Mouse (Mus musculus) telencephalon, adult 2 months (tissue): Measurements from ENCODE around the gene Rsbn1.
A peak's percentile ranks its signal among the peaks of the same experiment; 100 is the strongest.

Experiments used
- DNase-seq: peaks from one replicate; pipeline ENCODE4 v3.0.0-alpha.2; 2011; ENCODE audit warnings: low read depth, low spot score

Rsbn1 gene

DNA sequence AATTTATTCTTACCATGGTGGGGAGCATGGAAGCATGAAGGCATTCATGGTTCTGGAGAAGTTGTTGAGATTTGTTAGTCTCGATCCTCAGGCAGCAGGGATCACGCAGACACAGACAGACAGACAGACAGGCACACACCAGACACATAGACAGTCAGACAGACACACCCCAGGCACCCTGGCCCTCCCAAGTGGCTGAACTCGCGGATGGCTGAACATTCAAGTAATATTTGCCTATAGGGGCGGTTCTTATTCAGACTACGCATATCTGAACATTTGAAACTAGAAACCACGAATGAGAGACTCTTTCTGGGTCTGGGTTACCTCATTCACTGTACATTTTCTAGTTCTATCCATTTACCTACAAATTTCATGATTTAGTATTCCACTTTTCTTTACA is 34.7 kb downstream of the Rsbn1 start:
- DNase-seq = no peak

DNA sequence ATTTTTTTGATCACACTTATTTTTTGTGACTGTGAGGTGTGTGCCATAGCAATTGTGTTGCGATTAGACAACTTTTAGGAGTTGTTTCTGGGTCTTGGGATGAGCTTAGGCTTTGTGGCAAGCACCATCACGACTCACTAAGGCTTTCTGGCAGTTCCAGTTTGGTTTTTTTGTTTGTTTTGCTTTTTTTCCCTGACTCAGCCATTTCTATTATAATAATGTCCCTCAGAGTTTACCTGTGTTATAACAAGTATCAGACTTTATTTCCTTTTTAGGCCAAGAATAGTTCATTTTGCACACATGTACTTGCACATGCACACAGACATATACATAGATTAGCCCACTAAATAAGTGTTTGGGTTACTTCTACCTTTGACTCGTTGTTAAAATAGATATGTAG is 46.7 kb downstream of the Rsbn1 start:
- DNase-seq = no peak

DNA sequence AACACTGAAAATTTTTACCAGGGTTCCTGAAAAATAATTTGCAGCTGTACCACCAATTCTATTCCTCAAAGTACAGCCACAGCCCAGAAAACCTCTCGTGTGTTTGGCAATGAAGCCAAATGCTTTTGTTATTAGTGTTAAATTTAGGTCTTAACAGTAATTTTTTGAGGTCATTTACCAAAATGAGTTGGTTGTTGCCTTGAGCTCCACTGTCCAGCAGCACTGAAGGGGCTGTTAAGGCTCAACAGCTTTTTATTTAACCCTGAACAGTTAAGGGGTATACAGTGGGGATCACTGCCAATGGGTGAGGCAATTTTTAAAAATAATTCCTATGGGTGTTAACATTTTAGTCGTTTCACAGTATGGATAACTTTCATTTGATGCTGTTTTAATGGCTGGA is 53.3 kb downstream of the Rsbn1 start:
- DNase-seq = no peak

DNA sequence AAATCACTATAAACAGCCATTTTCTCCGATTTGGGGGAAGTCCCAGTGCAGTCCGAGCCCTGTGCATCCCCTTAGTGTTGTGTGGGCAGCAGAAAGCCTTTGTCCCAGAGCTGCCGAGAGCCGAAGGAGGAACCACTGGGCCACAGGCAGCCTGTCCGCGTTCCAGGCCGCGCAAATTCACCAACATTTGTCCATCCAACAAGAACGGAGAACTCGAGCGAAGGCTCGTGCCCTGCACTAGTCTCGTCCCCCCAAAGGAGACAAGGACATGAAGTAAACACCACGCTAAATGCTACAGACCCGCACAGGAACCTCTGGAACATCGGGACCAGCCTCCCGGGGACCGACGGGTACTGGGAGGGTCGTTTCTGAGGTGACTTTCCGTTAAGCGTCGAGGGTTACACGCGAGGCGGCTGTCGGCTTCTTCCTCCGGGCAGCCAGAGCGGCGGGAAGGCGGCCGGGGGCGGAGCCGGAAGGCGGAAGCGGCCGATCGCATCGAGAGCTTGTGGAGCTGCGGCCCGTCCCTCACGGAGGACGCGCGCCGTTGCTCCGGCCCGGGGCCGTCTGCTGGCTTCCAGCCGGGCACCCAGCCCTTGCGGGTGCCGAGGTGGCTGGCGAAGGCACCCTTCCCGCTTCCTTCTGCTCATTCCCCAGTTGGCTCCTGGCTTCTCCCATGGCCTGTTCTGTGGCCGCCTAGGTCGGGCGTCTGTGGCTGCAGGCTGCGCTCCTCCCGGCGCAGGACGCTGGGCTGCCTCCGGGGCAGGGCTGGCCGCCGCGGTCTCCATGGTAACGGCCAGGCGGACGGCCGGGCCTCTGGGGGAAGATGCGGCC is 54.2 kb downstream of the Rsbn1 start, which contains the start of gene Phtf1:
Phtf1 (plus strand) TSS at position 250 of the 831 bp plus-strand sequence.
- peak; percentile 72 for DNase-seq

DNA sequence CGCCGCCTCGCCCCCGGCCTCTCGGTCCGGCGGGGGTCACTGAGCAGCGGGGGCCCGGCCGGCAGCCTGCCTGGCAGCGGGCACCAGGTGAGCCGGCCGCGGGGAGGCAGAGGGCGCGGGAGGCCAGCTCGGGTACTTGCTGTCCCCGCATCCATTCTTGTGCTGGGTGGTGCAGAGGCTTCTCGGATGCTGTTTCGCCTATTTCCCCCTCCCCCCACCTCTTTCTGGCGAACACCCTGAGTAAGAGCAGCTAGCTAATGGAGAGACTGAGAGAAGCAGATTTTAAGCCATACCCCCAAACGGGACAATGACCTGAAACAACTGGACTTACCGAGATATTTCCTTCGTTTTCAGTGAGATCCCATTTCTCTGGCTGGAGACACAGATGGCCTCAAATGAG is 54.8 kb downstream of the Rsbn1 start:
- peak; percentile 43 for DNase-seq

DNA sequence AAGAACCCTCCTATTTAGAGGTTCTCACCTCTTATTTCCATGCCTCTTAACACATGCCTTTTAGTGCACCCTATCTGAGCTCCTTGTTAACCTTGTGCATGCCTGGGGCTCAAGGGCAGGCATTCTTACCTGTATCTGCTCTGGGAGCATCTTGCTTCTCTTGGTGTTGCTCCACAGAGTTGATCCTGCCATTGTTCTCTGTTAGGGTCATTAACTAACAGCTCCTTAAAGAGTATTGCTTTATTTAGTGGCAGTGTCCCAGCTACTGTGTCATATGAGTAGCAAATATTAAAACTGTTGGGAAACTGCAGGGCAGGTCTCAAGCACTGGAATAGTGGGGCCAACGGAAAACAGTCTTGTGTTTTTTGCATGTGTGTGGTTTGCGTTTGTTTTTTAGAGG is 57.2 kb downstream of the Rsbn1 start:
- DNase-seq = no peak

DNA sequence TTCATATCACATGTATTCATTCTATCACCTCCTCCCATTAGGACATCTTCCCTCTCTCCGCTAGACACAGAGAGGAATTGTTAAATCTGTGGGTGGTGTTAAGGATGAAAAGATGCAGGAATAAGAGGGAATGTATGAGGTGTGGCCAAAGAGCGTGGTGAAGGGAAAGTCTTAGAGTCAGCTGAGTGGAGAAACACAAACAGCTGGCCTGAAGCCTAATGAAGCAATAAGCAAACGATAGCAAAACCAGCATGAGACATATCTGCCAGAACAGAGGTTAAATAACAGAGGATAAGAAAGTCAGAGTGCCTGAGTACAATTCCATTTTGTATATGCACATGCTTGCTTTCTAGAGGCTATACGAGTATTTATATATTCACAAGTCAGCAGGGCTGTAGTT is 70.6 kb downstream of the Rsbn1 start:
- no peak for DNase-seq

DNA sequence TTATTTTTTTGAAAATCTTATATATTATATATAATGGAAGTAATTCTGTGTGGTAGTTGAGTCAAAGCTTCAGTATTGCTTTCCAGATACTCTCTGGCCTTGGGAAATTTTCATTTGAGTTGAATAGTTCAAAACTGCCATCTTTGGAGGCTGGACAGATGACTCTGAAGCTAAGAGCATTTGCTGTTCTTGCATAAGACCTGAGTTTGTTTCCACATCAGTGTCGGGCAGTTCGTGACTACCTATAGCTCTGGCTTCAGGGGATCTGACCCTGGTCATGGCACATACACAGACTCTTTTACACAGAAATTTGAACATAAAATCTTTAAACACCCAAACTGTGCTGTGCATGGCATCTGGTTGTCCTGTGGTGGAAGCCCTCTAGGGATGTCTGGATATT is 71.3 kb downstream of the Rsbn1 start:
- no peak for DNase-seq

DNA sequence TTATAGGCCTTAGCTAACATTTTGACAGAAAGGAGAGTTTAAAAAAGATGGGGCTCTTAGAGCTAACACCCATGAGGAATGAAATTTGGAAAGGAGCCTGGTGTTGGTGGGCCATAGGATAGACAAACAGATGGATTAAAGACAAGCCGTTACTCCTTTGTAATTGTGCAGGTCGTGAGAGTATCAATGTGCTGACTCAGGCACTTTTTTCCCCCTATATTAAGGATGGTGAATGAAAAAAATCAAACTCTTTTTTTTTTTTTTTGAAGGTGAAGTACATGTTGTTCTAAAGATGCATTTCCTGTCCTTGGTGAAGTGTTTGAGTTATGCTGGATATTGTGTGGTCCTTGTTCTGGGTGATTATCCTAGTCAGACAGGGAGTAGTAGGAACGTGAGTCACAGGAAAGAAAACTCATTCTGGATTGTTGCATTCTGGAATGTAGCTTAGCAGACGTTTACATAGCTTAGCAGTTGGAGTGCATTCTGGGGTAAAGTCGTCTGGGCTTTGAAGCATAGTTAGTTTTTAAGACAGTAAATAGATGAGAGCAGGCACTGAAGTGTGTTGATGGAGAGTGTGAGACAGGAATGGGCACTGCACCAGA is 74.0 kb downstream of the Rsbn1 start:
- DNase-seq = no peak

DNA sequence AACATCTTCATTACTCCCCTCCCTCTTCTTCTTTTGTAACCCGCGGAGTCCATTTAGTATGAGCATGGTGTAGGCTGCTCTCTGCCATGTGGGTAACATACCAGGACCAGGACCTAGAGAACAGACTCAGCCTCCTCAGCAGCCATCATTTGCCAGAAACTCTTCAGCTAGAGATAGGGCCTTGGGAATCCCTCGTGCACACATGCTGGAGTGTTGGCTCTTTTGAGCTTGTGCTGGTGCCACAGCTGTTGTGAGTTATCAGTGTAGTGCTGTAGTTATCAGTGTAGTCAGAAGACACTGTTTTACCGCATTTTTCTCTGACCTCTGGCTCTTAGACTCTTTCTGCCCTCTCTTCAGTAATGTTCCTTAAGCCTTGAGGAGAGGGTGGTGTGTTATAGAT is 75.4 kb downstream of the Rsbn1 start:
- no peak for DNase-seq

DNA sequence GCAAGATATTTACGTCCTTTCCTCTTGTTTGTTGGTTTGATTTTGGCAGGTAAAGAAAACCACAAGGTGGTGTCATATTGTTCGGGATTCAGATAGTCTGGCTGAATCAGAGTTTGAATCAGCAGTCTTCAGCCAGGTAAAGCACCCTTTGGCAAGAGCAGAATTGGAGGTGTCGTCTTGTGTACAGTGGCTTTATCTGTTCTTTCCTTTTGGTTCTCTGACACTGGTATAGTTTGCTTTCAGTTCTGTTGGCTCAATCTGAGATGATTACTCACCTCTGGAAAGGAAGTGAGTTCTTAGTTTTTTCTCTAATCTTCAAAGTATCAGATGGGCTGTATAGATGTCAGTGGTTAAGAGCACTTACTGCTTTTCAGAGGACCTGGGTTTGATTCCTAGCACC is 77.4 kb downstream of the Rsbn1 start:
- DNase-seq = no peak

DNA sequence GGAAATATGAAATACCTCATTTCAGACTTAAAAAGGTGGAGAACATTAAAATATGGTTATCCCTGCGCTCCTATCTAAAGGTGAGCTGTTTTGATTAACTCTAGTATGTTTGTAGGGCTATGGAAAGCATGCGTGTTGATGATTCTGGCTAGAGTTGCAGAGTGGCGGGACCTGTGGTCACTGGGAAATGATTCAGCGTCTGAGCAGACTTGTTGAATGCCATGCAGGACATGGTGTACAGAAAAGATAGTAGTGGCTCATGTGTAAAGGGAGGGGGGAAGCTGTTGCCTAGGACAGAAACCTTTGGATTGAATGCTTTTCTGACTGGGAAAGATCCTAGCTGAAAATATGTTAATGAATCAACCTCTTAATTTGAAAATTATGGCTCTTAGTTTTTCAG is 84.8 kb downstream of the Rsbn1 start:
- no peak for DNase-seq

DNA sequence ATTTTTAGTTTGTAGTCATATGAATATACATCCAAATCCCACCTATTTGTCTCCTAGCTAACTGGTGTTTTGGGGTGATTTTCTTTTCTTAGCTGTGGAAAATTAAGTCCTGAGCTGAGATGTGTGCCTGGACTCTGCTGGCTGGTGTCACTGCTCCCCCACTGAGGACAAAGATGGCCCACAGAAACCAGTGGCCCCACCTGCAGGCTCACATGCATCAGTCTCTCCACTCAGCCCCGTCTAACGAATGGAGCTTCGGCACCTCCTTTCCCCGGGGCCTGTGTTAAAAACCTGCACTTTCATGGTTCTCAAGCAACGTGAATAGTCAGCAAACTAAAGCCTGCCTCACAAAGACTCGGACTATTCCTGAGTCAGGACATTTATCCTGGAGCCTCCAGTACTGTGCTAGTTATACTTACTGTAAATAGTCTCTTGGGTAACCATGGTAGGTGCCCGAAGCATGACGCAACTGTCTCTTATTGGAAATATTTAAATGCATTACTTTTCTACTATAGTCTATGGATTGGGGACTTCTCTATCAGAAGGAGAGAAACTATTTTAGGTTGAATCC is 93.1 kb downstream of the Rsbn1 start:
- no peak for DNase-seq

DNA sequence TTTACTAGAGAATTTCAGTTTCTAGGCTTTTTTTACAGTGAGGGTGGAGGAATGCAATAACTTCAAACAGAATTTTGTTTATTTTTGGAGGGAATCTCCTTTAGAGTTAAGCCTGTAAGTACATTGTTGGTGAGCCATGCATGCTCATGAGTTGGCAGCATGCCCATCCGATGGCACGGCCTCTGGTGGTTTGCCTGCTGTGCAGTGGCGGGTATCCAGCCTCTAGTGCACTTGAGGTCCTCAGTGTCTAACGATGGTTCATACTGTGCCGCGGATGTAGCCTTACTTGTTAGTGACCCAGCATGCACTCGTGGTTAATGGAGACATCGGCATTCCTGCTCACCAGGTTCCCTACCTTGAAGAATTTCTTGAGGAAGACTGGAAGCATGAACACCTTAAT is 93.6 kb downstream of the Rsbn1 start:
- no peak for DNase-seq

DNA sequence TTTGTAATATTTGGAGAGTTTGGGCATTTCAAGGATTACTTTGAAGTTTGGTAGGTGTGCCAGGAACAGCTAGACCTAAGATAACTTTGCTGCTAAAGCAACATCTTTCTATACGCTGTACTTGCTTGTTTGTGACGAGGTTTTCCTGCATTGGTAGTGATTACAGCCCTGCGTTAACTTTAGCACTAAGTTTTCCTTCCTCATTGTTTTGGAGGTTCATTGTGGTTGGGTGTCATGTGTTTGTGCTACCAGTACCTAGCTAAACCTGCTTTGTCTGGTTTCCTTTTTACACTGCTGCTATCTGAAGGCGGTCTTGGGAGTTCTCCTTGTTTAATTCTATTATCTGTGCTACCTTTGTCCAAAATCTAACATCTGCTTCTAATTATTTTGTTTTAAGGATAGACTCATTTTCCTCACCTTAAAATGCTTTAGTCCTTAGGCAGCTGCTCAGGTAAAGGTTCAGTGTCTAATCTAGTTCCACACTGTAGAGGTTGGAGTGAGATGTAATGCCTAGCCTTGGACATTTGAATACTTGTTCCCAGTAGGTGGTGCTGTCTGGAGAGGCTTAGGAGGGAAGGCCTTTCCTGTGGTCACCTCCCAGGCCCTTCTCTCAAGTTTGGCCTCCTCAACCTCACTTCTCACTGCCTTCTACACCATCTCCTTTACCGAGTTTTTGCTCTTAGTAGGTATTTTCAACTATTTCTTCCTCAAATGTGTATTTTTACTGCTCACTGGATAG is 96.2 kb downstream of the Rsbn1 start:
- no peak for DNase-seq

DNA sequence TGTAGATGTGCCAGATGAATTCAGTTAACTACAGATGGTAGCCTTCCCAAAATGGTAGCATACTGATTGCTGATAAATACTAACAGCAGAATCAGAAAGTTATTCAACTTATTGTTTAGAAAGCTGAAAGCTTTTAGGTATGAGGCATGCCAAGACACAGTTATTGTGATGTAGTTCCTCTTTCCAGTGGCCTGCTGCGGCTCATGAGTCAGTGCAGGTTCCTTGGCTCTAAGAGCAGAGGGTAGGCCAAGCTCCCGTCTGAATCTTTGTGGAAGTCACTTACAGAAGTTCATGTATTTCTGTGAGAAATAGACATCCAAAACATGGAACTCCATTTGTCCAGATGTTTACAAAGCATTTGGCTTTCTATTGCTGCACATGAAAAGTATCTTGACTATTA is 98.1 kb downstream of the Rsbn1 start:
- no peak for DNase-seq
